Mouse (Mus musculus): ENCODE measurements around the gene Treml1.

Treml1 gene

GRCm38 (mm10) chr17:48357892-48358291, 1.8 kb upstream of the Treml1 start:
- no peak for DNase-seq (ENCODE audit: extremely low read depth, low read depth)

- DNase-seq (ENCODE audit: extremely low read depth, low read depth) = peak; percentile 79
Measured at GRCm38 (mm10) chr17:48360462-48360861, 746 bp downstream of the Treml1 start.

DNA sequence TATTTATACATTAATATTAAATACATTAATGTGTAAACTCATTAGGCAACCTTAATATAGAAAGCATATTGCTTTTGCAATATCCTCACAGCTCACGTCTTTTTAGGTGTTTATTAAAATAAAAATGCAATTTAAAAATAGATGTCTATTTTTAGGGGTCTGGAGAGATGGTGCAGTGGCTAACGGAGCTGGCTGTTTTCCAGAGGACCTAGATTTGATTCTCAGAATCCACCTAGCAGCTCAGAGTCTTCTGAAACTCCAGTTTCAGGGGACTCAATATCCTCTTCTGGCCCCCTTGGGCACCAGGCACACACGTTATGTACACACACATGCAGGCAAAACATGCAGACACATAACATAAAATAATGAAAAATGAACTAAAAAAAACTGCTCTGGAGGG, 2.6 kb downstream of the Treml1 start:
- no peak for DNase-seq (ENCODE audit: extremely low read depth, low read depth)

GRCm38 (mm10) chr17:48362966-48363365, 3.2 kb downstream of the Treml1 start:
- no peak for DNase-seq (ENCODE audit: extremely low read depth, low read depth)

- DNase-seq (ENCODE audit: extremely low read depth, low read depth) = no peak
Measured at GRCm38 (mm10) chr17:48363421-48363965, 3.8 kb downstream of the Treml1 start.

GRCm38 (mm10) chr17:48365511-48366155, 5.9 kb downstream of the Treml1 start:
- no peak for DNase-seq (ENCODE audit: extremely low read depth, low read depth)

DNA sequence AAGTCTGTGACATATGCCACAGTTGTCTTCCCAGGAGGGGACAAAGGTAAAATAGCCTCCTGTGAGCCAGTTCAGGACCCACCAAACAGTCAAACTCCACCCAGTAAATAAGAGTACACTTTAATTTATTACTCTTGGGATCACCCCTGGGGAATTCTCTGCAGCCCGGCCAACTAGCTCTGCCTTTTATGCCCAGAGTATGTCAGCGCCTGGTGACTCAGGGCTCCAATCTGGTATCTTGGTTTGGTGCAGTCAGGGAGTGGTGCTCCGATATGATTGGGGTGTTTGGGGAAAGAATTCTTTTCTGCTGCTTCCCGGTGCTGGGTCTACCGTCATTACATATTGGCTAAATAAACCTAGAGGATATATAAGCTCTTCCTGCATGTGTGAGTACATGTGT, 7.1 kb downstream of the Treml1 start:
- no peak for DNase-seq (ENCODE audit: extremely low read depth, low read depth)

DNA sequence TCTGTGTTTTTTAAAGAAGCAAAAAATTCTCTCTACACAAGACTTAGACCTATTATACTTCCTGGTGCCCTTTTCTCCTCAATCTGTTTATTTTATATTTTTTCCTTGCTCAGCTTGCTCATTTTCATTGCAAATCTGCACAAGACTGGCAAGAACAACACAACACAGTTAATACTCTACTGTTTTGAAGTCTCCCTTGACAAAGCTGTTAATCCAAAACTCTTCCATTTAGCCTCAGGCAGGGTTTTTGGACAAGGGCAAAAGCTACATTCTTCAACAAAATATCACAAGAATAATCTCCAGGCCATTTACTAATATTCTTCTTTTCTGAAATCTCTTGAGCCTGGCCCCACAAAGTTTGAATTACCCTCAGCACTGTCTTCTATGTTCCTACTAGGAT, 11.9 kb downstream of the Treml1 start:
- no peak for DNase-seq (ENCODE audit: extremely low read depth, low read depth)

DNA sequence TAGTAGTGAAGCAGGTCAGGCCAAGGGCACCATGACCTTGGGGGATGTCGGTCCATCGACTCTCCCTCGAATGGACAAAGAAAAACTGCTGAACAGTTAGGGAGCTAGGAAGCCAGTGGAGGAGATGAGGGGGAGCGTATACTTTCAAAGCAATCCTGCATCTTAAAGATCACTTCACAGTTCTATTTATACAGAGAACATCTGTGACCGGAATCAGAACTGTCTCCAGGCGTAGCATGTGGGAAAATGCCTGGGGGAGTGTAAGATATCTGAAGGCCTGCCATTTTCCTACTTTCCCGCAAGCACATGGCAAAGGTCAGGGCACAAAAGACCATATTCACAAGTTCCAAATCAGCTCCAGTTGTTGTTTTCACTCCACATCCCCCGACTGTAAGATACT, 13.3 kb downstream of the Treml1 start:
- no peak for DNase-seq (ENCODE audit: extremely low read depth, low read depth)

DNA sequence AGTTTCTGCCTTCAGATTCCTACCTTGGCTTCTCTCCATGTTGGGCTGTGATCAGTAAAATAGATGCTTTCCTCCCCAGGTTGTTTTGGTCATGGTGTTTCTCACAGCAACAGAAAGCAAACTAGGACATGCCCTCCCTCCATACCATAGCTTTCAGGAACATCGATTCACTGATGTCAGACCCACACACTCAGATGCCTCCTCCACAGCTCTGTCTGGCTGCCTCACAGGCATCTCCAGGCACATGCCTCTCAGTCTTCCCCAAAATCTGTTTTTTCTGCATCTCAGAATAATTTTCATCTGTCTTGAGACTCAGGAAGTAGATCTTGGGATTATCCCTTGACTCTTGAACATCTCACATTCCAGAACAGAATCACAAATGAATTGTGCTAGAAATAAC, 16.4 kb downstream of the Treml1 start:
- DNase-seq (ENCODE audit: extremely low read depth, low read depth) = no peak

- no peak for DNase-seq (ENCODE audit: extremely low read depth, low read depth)
Measured at GRCm38 (mm10) chr17:48379050-48379449, 19.3 kb downstream of the Treml1 start.

GRCm38 (mm10) chr17:48385786-48386461, 26.2 kb downstream of the Treml1 start:
- no peak for DNase-seq (ENCODE audit: extremely low read depth, low read depth)

DNA sequence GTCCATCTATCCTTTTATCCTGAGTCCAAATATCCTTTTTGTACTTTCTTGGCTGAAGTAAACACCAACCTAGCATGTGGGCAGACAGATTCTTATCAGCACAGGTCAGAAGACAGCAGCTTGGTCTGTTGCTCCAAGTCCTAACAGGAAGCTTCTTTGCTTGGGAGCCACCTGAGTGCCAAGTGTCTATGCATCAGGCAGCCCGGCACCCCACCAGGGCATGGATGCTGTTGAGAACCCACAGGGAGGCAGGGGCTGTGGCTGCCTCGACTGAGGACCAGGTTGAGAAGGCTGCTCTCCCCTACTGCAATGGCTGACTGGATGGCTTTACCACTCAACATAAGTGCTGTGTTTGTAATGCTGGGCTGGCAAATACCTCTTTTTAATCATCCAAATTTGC, 28.9 kb downstream of the Treml1 start:
- no peak for DNase-seq (ENCODE audit: extremely low read depth, low read depth)

DNA sequence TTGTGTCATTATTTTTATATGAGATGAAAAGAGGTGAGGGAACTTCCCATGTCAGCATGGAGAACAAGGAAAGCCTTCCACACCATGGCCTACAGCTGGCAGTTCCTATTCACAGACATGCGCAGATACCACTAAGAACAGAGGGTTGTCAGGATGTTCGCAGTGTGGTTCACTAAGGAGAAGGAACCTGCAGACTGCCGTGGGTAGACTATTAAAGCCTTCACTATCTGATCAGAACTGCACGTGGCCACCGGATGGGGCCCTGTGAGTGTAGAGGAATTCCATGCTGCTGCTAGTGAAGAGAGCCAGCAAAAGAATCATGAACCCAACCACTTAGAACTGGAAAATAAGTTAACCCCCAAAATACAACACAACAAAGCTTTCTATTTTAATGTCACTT, 29.7 kb downstream of the Treml1 start:
- no peak for DNase-seq (ENCODE audit: extremely low read depth, low read depth)

GRCm38 (mm10) chr17:48391446-48391845, 31.7 kb downstream of the Treml1 start:
- DNase-seq (ENCODE audit: extremely low read depth, low read depth) = no peak

- no peak for DNase-seq (ENCODE audit: extremely low read depth, low read depth)
Measured at GRCm38 (mm10) chr17:48392616-48393015, 32.9 kb downstream of the Treml1 start.

- no peak for DNase-seq (ENCODE audit: extremely low read depth, low read depth)
Measured at GRCm38 (mm10) chr17:48401710-48402109, 42.0 kb downstream of the Treml1 start.

- DNase-seq (ENCODE audit: extremely low read depth, low read depth) = no peak
Measured at GRCm38 (mm10) chr17:48402751-48403150, 43.0 kb downstream of the Treml1 start.

DNA sequence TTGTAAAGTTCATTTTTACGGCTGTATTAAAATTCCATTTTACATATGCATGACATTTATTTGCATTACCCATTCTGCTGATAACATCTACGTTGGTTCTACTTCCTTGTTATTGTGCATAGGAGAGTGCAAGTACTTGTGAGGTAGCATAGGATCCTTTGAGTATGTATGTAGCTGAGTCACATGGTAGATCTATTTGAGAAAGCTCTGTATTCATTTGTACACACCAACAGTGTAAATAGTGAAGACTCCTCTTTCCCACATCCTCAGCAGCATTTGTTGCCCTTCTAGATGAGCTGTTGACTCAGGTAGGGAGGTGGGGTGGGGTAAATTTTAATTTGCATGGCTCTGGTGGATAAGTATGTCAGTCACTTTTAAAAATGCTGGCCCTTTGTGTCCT, 44.1 kb downstream of the Treml1 start:
- DNase-seq (ENCODE audit: extremely low read depth, low read depth) = no peak

GRCm38 (mm10) chr17:48404706-48405105, 45.0 kb downstream of the Treml1 start:
- DNase-seq (ENCODE audit: extremely low read depth, low read depth) = no peak

DNA sequence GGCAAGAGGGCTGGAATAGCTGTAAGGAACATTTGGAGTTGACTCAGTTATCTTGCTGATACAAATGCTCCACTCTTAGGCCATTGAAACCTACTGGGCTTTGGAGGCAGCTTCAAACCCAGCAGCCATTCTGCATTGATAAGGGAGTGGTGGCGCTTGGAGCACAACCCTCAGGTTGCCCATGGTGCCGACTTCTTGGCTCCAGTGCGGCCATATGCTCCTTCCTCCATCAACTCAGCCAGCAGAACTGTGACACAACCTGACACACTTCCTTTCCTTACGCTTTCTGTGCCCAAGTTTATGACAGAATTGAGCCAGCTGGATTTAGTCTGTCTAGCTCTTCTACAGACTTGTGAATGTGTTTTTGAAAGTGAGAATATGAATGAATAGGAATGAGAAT, 47.4 kb downstream of the Treml1 start:
- peak; percentile 16 for DNase-seq (ENCODE audit: extremely low read depth, low read depth)

GRCm38 (mm10) chr17:48407910-48408525, 48.3 kb downstream of the Treml1 start:
- peak; percentile 13 for DNase-seq (ENCODE audit: extremely low read depth, low read depth)

All from MEL-GATA-1-ER (cell line).